Mouse (Mus musculus) gastrocnemius, postnatal 25 days (tissue): ENCODE measurements at regions not wholly inside any gene's neighbourhood (a gene's known extent, or its start where the extent isn't known, plus 50 kb on each side); places are given as distances from the start of the nearest gene placed in this dataset.

Experiments used
- DNase-seq: peaks from one replicate; pipeline ENCODE4 v3.0.0; 2022

GRCm38 (mm10) chr4:9218380-9218779 lies 979.5 kb upstream of the Car8 start:
- no peak for DNase-seq

DNA sequence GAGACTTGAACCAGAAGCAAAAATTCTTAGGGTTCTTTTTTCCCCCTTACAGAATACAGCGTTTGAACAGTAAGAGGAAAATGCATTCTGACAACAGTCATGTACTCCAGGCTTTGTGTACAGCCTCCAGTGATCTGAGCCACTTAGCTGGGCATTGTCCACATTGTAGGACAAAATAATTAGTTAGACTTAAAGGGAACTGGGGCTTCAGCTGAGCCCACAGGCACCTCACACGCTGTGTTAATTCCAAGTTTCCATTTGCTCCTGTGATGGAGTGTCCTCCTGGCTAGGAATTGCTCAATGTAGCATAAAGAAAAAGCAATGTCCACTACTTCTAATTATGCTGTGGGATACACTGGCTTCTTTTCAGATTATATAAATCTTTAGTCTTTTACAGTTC lies 969.8 kb upstream of the Car8 start:
- no peak for DNase-seq

- DNase-seq: no peak
Measured at GRCm38 (mm10) chr4:9200012-9200411, 961.2 kb upstream of the Car8 start.

DNA sequence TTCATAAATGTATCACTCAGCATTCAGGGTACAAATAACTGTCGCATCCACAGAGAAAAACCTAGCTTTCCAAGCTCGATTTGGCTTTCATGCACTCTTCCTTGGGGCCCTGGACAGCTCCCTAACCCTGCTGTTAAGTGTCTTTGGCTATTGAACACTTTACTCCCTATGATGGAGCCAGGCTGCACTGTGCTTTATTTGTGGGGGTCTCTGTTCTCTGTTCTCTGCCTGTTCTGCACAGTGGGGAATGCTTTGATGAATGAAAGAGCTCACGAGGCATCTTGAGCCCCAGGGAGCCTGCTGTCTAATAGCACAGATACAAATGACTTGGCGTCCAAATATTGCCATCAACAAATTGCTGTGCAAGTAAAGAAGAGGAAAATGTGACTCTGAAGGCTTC lies 957.6 kb upstream of the Car8 start:
- DNase-seq: no peak

DNA sequence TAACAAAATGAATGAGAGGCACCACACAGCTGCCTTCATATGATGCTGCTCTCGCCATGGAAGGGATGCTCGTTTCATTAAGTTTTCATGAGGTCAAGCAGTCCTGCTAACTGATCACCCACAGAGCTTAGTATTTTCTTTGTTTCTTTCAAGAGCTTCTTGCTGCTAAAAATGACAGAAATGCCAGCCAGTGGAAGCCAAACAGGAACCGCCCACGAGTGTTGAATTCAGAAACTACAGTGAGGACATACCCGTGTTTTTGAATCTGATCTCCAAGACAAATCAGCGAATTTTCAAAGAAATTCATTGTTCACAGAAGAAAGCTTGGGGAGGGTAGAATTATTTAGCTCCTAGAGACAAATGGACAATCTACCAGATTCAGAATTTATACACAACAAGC lies 954.3 kb upstream of the Car8 start:
- no peak for DNase-seq

DNA sequence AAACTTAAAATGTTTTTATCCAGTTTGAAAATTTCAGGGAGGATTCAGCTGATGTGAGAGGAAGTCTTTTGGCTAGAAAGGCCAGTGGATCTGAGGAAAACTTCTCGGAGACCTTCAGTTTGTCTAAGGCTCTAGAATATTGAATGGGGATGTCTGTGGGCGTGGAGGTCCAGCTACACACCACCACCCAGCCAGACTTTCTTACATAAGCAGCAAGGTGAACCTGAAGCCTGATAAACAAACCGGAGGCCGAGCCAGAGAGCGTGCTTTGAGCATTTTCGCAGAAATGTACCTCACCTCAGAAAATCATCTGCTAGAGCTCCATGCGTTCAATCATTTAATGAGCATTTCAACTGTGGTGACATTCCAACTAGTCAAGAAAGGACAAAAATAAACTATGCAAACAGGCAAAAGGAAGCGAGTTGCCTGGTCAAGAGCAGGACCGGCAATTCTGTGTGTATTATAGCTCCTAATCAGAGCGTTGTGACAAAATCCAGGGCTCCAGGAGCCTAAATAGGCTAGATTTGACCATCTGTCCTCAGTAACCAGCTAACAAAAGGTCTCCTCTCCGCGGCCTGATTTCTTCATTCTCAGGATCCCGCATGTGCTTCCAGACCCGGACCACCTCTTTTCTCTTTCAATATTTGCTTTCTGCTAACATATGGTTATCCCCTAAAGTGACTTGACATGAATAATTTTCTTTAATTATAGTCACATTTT lies 946.5 kb upstream of the Car8 start:
- DNase-seq: no peak

- DNase-seq: no peak
Measured at GRCm38 (mm10) chr4:9184451-9185121, 945.7 kb upstream of the Car8 start.

DNA sequence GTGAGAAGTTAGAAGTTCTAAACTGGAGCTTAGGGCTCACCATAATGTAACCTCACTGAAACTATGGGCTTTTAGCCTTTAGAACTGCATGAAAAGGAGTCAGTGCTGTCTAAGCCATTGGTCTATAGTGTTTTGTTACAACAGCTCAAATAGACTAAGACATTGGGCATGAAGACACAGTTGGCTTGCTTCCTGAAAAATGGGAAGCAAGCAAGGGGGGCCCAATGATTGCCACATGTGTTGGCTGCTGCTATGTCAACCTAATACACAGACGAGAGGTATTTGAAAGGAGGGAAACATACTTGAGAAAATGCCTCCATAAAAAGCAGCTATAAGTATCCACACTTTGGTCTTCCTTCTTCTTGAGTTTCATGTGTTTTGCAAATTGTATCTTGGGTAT lies 935.5 kb upstream of the Car8 start:
- no peak for DNase-seq

- no peak for DNase-seq
Measured at GRCm38 (mm10) chr4:9162374-9162773, 923.5 kb upstream of the Car8 start.

GRCm38 (mm10) chr4:9161814-9162133 lies 922.9 kb upstream of the Car8 start:
- DNase-seq: no peak

DNA sequence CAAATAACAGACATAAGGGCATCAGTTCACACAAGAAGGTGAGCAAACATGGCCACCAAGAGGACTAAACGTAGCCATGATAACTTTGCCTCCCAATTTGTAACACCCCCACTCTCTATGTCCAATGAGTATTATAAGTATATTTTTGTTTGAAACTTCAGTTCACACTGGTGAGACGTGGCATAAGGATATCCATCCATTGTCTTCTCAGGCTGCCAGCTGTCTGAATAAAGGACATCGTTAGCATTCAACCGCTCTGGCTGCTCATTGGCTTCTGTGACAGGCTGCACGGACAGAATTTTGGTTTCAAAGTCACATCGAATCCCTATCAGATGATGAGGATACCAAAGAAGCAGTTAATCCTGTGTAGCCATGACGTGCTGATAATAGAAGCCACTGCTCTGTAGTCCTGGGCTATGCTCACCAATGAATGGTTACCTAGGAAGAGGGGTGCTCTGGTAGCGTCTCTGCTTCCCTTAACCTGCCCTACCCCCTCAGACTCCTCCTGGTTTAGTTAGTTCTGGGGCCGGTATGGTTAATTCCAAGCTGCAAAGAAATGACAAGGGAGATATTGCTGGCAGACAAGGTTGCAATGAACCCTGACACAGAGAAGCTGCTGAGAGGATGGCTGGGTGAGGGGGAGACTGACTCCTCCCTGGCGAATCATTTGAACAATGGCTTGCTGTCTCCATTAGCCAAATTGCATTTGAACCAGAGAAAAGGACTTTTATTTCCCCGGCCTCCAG lies 922.4 kb upstream of the Car8 start:
- no peak for DNase-seq

DNA sequence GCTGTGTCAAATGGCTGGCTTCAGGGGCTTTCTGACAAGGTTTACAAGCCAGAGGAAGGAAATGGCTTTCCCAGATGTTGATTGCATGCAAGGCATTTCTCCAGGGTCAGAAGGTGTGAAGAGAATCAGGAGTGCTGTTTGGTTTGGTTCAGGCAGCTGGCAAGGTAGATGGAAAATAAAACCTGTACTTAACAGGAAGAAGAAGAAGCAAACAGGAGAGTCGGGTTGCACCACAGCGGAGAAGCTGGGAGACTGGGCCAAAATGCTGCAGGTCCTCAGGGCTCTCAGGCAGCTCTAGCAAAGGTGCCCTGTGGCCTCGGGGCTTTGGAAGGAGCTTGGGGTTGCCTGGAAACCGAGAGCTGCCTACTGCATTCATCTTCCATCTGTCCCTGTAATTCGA lies 908.9 kb upstream of the Car8 start:
- no peak for DNase-seq

DNA sequence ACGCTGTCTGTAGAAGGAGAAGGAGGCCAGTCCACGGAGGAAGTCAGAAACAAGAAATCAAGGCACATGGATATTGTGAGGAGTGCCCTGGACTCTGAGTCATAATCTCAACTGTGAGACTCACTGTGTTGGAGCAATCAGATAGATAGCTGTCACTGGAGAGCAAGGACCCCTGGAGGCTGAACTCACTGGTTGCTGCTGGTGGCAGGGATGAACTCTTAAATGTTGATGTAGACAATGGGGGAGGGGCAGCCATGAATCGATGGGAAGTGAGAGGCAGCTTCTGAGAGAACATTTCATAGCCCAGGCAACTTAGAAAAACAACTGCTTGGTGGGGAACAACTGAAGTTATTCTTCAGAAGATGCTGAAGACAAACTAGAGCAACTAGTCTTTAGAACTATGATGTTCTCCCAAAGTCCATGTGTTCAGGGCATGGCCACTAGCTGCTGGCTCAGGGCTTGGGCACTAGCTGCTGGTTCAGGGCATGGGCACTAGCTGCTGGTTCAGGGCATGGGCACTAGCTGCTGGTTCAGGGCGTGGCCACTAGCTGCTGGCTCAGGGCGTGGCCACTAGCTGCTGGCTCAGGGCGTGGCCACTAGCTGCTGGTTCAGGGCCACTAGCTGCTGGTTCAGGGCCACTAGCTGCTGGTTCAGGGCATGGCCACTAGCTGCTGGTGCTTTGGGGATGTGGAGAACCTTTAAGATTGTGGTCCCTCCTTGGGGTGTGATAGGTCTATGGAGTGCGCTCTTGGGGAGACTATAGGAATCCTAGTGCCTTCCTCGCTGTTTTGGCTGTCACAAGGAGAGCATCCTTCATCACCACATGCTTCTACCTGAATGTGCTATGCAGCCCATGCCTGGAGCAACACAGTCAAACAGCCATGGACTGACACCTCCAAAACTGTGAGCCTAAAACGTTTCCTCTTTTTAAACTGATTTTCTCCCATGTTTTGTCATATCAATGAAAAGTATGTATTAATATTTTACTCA lies 905.7 kb upstream of the Car8 start:
- no peak for DNase-seq

- no peak for DNase-seq
Measured at GRCm38 (mm10) chr4:9143087-9143486, 904.2 kb upstream of the Car8 start.

DNA sequence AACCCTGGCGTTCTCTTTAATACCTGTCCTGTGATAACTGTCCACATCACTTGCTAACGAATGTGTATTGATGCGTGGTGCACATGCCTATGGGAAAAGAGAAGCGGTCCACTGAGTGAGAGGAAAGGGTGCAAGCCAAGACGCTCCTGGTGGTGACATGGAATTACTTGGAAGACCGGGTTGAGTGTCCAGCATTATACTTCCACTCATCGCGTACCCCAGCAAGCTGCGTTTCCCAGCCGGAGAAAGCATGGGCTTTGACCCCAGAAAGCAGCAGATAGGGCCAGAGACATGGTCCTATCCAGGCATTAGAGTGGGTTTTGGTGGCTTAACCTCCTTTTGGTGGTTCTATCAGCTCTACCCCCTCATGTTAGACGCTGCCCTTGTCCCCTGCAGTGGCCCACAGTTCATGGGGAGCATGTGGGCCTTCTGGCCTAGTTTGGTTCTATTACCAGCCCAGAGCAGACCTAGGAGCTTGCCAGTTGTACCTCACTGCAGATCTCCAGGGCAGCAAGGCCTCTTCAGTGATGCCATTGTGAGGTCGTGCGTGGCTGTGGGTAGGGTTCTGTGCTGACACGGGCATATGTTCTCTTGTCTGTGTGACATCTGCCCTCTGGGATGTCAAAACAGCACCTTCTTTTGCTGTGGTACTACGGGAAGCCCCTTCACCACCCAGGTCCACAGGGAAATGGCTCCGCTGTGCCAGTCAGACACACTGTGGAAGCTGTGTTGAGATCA lies 903.3 kb upstream of the Car8 start:
- DNase-seq: no peak

GRCm38 (mm10) chr4:9140691-9141090 lies 901.9 kb upstream of the Car8 start:
- DNase-seq: no peak

- no peak for DNase-seq
Measured at GRCm38 (mm10) chr4:9136657-9137056, 897.8 kb upstream of the Car8 start.

GRCm38 (mm10) chr4:9136188-9136569 lies 897.3 kb upstream of the Car8 start:
- no peak for DNase-seq

DNA sequence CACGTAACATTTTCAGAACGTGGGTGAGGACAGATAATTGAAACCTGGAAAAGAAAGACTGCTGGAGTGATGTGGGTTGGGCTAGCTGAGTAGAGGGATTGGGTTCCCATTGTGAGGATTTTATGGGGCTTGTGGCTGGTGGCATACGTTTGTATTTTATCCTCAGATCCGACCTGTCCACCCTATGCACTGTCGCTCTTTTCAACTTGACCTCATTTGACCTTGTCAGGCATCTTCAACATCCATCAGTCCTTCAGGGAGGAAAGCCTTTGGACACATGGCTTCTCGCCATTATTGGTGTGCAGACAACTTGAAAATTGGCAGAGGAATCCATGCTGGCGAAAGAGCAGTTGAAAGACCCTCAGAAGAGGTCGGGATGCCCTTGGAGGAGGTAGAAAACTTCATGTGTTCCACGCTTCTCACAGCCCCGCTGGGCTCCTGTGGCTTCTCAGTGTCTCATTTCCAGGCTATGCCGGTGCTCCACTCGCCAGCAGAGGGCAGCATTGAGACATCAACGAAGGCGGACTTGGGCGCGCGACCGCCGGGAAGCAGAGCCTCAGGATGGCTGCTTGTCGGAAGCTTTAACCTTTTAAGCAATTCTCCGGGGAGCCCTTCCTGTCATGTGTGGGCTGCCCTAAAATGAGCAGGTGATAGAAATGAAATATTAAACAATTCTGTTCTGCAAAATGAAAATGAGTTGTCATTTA lies 896.8 kb upstream of the Car8 start:
- DNase-seq: peak; percentile 73

GRCm38 (mm10) chr4:9133695-9134094 lies 894.9 kb upstream of the Car8 start:
- no peak for DNase-seq
